ENCODE assay signal across 31 mouse cellular contexts in genomic region chr4:11883295-11883694, GRCm38 (mm10).
DNase-seq lines count a peak whose midpoint lies in the region; ATAC-seq and TF ChIP-seq lines count a peak whose summit lies in the region.
"Had no signal": no experiment of that assay in that cellular context is flagged by ENCODE, and none has a peak within 500 bp of the region (broad histone marks: within the 10 kb centered on the region; RNA-seq: fewer than 3 reads in every experiment).

No protein-coding gene starts in this region.

- no peak for TF ChIP-seq CTCF in liver, adult 2 months (IDR thresholded peaks at IDR 0.05; ENCODE audit: low read depth, low read length)
- no peak for TF ChIP-seq CTCF in liver, postnatal 0 days (IDR thresholded peaks at IDR 0.05; ENCODE audit: low read depth)
- no peak for TF ChIP-seq CTCF in CH12.LX (conservative IDR thresholded peaks at IDR 0.05 in 1 of 2, IDR thresholded peaks at IDR 0.05 in 1 of 2; ENCODE audit: low read depth in 2 of 2, low read length in 2 of 2)

- H3K27me3 ChIP-seq in liver, adult 2 months (ENCODE audit: control insufficient read depth, insufficient read depth, low read length), result peaks cover 2% of the 10 kb centered on the region; the same call in 1 of the 2 replicates
- H3K27me3 ChIP-seq in liver, postnatal 0 days (ENCODE audit: insufficient read depth, low read length), result no peaks in the 10 kb centered on the region
- H3K27me3 ChIP-seq in CH12.LX (replicated peaks), result no peaks in the 10 kb centered on the region
- H3K27me3 ChIP-seq in limb, embryonic 10.5 days (ENCODE audit: low read depth, poor library complexity, severe bottlenecking), result no peaks in the 10 kb centered on the region
- H3K27me3 ChIP-seq: forebrain, embryonic 12.5 days; hindbrain, embryonic 15.5 days; limb, embryonic 13.5 days; liver, embryonic 12.5 days had no signal

- no peaks in the 10 kb centered on the region for H3K79me2 ChIP-seq in liver, adult 2 months (ENCODE audit: control insufficient read depth, insufficient read depth, low read length)
- H3K79me2 ChIP-seq in CH12.LX (replicated peaks; ENCODE audit: control insufficient read depth, extremely low read depth, insufficient read depth, poor library complexity, severe bottlenecking), result no peaks in the 10 kb centered on the region

- H3K9ac ChIP-seq in liver, adult 2 months (ENCODE audit: low read depth, low read length), result no peak overlapping the region
- H3K9ac ChIP-seq in liver, postnatal 0 days (replicated peaks), result no peak overlapping the region
- no peak overlapping the region for H3K9ac ChIP-seq in CH12.LX (ENCODE audit: insufficient read depth, low read depth)
- H3K9ac ChIP-seq: forebrain, embryonic 12.5 days; forebrain, postnatal 0 days; hindbrain, embryonic 15.5 days; limb, embryonic 13.5 days; liver, embryonic 12.5 days had no signal

- dilution Hi-C loops in CH12.LX (cut with MboI; ENCODE audit: extremely low pct_ligation_motif_present, extremely low pct_unique_long_range_greater_than_20kb, low sequenced_read_pairs), result no loop called here

- peak; percentile 40 to 54 for DNase-seq in adrenal gland, postnatal 36 days
- DNase-seq in adrenal gland, adult 8-10 months, result no peak
- peak; percentile 24 for DNase-seq in liver, adult 2 months (ENCODE audit: extremely low read depth, low read depth, low spot score)
- DNase-seq in liver, postnatal 0 days, result no peak
- no peak for DNase-seq in CH12.LX (ENCODE audit: extremely low read depth)
- DNase-seq in limb, embryonic 10.5 days (ENCODE audit: low spot score), result no peak
- DNase-seq: cerebellum, adult 8-10 months; cerebellum, postnatal 36 days; forebrain, postnatal 0 days; gastrocnemius, postnatal 10 days; heart, postnatal 10 days; kidney, adult 11 months; kidney, postnatal 36 days; lung, adult 18-20 months; lung, postnatal 4 days; retina, postnatal 1 day; right cerebral cortex, postnatal 14 days; thymus, postnatal 14 days had no signal

- H3K4me2 ChIP-seq in liver, postnatal 0 days (ENCODE audit: low read depth, low read length), result no peak overlapping the region
- H3K4me2 ChIP-seq in CH12.LX (ENCODE audit: insufficient read depth, low read depth, poor library complexity, severe bottlenecking), result no peak overlapping the region
- H3K4me2 ChIP-seq: forebrain, embryonic 12.5 days; hindbrain, embryonic 15.5 days; limb, embryonic 13.5 days; liver, embryonic 12.5 days had no signal

- no peak for ATAC-seq in liver, postnatal 0 days
- ATAC-seq in erythroid progenitor cell, adult 5-6 weeks (replicated peaks; ENCODE audit: low FRiP score, poor library complexity, severe bottlenecking), result peak; percentile 56; the same call in 1 of the 2 replicates
- ATAC-seq: CD4-positive, CD25-positive, alpha-beta regulatory T cell, adult 4 months; forebrain, postnatal 0 days; inflammation-experienced regulatory T-cells, adult 6 months; liver, embryonic 12.5 days; lung, postnatal 0 days; midbrain, embryonic 16.5 days had no signal

- no peaks in the 10 kb centered on the region for H3K36me3 ChIP-seq in liver, adult 2 months (ENCODE audit: control insufficient read depth, insufficient read depth, low read length)
- H3K36me3 ChIP-seq in liver, postnatal 0 days (replicated peaks; ENCODE audit: insufficient read depth, low read length), result no peaks in the 10 kb centered on the region
- H3K36me3 ChIP-seq in CH12.LX (replicated peaks in 1 of 2; ENCODE audit: control insufficient read depth in 1 of 2, insufficient read depth in 1 of 2, low read length in 1 of 2), result no peaks in the 10 kb centered on the region
- H3K36me3 ChIP-seq in limb, embryonic 10.5 days, result no peaks in the 10 kb centered on the region
- H3K36me3 ChIP-seq: forebrain, embryonic 12.5 days; hindbrain, embryonic 10.5 days; hindbrain, embryonic 15.5 days; limb, embryonic 13.5 days; liver, embryonic 12.5 days had no signal

- TF ChIP-seq POLR2A in liver, adult 2 months (IDR thresholded peaks at IDR 0.05; ENCODE audit: extremely low read depth, insufficient read depth, low read length), result no peak
- no peak for TF ChIP-seq POLR2A in CH12.LX (IDR thresholded peaks at IDR 0.05; ENCODE audit: low read depth, low read length)

- H3K9me3 ChIP-seq in liver, postnatal 0 days (ENCODE audit: low read length), result no peaks in the 10 kb centered on the region
- no peaks in the 10 kb centered on the region for H3K9me3 ChIP-seq in CH12.LX (replicated peaks; ENCODE audit: low read length)
- H3K9me3 ChIP-seq in limb, embryonic 10.5 days (replicated peaks), result no peaks in the 10 kb centered on the region
- H3K9me3 ChIP-seq: forebrain, embryonic 12.5 days; hindbrain, embryonic 10.5 days; hindbrain, embryonic 15.5 days; limb, embryonic 13.5 days; liver, embryonic 12.5 days had no signal

- no peak for TF ChIP-seq EP300 in liver, postnatal 0 days (IDR thresholded peaks at IDR 0.05; ENCODE audit: low read depth)
- TF ChIP-seq EP300 in CH12.LX (IDR thresholded peaks at IDR 0.05; ENCODE audit: low read length), result no peak

- H3K4me1 ChIP-seq in liver, adult 2 months (ENCODE audit: control insufficient read depth, insufficient read depth, low read length), result peaks cover 2% of the 10 kb centered on the region
- peaks cover 5% of the 10 kb centered on the region for H3K4me1 ChIP-seq in liver, postnatal 0 days (ENCODE audit: insufficient read depth)
- peaks cover 0 to 4% of the 10 kb centered on the region in 2 experiments; a peak in 2 of 4 replicates for H3K4me1 ChIP-seq in CH12.LX (ENCODE audit: control insufficient read depth in 1 of 2, insufficient read depth in 2 of 2)
- peaks cover 22% of the 10 kb centered on the region for H3K4me1 ChIP-seq in limb, embryonic 10.5 days

- TF ChIP-seq RAD21 in CH12.LX (IDR thresholded peaks at IDR 0.05; ENCODE audit: low read depth, low read length), result no peak

- no peak overlapping the region for H3K4me3 ChIP-seq in liver, adult 2 months (ENCODE audit: insufficient read depth, low read depth, low read length)
- no peak overlapping the region for H3K4me3 ChIP-seq in liver, postnatal 0 days (ENCODE audit: low read depth, low read length)
- H3K4me3 ChIP-seq in CH12.LX (replicated peaks in 1 of 3; ENCODE audit: low read depth in 2 of 3, low read length in 2 of 3, poor library complexity in 1 of 3), result no peak overlapping the region
- H3K4me3 ChIP-seq in limb, embryonic 10.5 days, result no peak overlapping the region
- H3K4me3 ChIP-seq: erythroblast, embryonic 14.5 days; forebrain, embryonic 12.5 days; hindbrain, embryonic 10.5 days; hindbrain, embryonic 15.5 days; layer of hippocampus, adult 2 months; left cerebral cortex, adult 2 months; limb, embryonic 13.5 days; liver, embryonic 12.5 days had no signal

- in situ Hi-C loops in CH12.LX (cut with MboI; ENCODE audit: low pct_ligation_motif_present, low pct_unique_long_range_greater_than_20kb, low sequenced_read_pairs), result no loop called here

- 73% methylated on average over 5 of the region's 5 CpGs for WGBS in liver, adult 2 months
- 51% methylated on average over 5 of the region's 5 CpGs for WGBS in liver, postnatal 0 days (ENCODE audit: insufficient replicate concordance)
- 67% methylated on average over 5 of the region's 5 CpGs for WGBS in limb, embryonic 10.5 days

- H3K27ac ChIP-seq in liver, adult 2 months (replicated peaks; ENCODE audit: insufficient read depth, low read depth, low read length), result no peak overlapping the region
- no peak overlapping the region for H3K27ac ChIP-seq in liver, postnatal 0 days (ENCODE audit: low read depth)
- no peak overlapping the region for H3K27ac ChIP-seq in CH12.LX (ENCODE audit: insufficient read depth, low read depth)
- H3K27ac ChIP-seq in limb, embryonic 10.5 days, result no peak overlapping the region
- H3K27ac ChIP-seq: forebrain, embryonic 12.5 days; hindbrain, embryonic 10.5 days; hindbrain, embryonic 15.5 days; layer of hippocampus, adult 2 months; left cerebral cortex, adult 2 months; limb, embryonic 13.5 days; liver, embryonic 12.5 days had no signal

TF ChIP-seq in CH12.LX, 34 proteins besides CTCF, POLR2A, EP300 and RAD21:
- TF ChIP-seq GABPA (IDR thresholded peaks at IDR 0.05; ENCODE audit: insufficient replicate concordance, low read depth, low read length) (no peak), ZNF384 (IDR thresholded peaks at IDR 0.05; ENCODE audit: low read depth, low read length) (0 out of 2 replicates have a peak, but pooled peaks have one; percentile 9), IRF4 (IDR thresholded peaks at IDR 0.05; ENCODE audit: low read depth, low read length) (no peak)

Comparison
In these comparisons a context has a peak if more than half of its experiments do, and no peak if none do; other contexts are left out.
1. DNase-seq: peak in adrenal gland, postnatal 36 days (2 of 2) and liver, adult 2 months (single experiment); none in adrenal gland, adult 8-10 months (single experiment), liver, postnatal 0 days (single experiment), CH12.LX (single experiment) and limb, embryonic 10.5 days (single experiment).